Mouse (Mus musculus) stomach, embryonic 15.5 days (tissue): ENCODE measurements at regions not wholly inside any gene's neighbourhood (a gene's known extent, or its start where the extent isn't known, plus 50 kb on each side); places are given as distances from the start of the nearest gene placed in this dataset.
A peak's percentile ranks its signal among the peaks of the same experiment; 100 is the strongest.

Source experiments
- ATAC-seq: fragments of 200-750 bp; cut with Nextera tagmentation; 2 replicates; pipeline ENCODE4 v1.8.0; 2017; ENCODE audit warnings: low read depth, moderate number of reproducible peaks, moderate TSS enrichment; ENCODE audit not compliant: insufficient read depth, low FRiP score
- H3K27ac ChIP-seq: fragments of 300-500 bp; sonication (generic); 2 replicates; pipeline ENCODE4 v1.5.1; 2015; ENCODE audit warnings: mild to moderate bottlenecking, inconsistent platforms
- H3K27me3 ChIP-seq: fragments of 300-500 bp; sonication (generic); replicated peaks from 2 replicates; pipeline ENCODE4 v1.6.1; 2015; ENCODE audit warnings: inconsistent platforms
- H3K36me3 ChIP-seq: fragments of 300-500 bp; sonication (generic); 2 replicates; pipeline ENCODE4 v1.6.1; 2015; ENCODE audit warnings: inconsistent platforms
- H3K4me1 ChIP-seq: fragments of 300-500 bp; sonication (generic); 2 replicates; pipeline ENCODE4 v1.6.1; 2015; ENCODE audit warnings: inconsistent platforms
- H3K4me2 ChIP-seq: fragments of 300-500 bp; sonication (generic); 2 replicates; pipeline ENCODE4 v1.6.1; 2015; ENCODE audit warnings: mild to moderate bottlenecking, inconsistent platforms
- H3K4me3 ChIP-seq: fragments of 300-500 bp; sonication (generic); replicated peaks from 2 replicates; pipeline ENCODE4 v1.5.1; 2015; ENCODE audit warnings: inconsistent platforms
- H3K9ac ChIP-seq: fragments of 300-500 bp; sonication (generic); 2 replicates; pipeline ENCODE4 v1.6.1; 2015; ENCODE audit warnings: inconsistent platforms
- H3K9me3 ChIP-seq: fragments of 300-500 bp; sonication (generic); 2 replicates; pipeline ENCODE4 v1.6.1; 2016; ENCODE audit warnings: inconsistent platforms
- WGBS: fragments of 180-500 bp; shearing (Covaris S2); methylation state at CpG from one replicate; pipeline ENCODE4 v1.1.7; 2015; 5-methylcytosine and 5-hydroxymethylcytosine counted together

- Histone ChIP-seq H3K9me3 (no peaks in the 10 kb centered on the region), H3K4me1 (peaks cover 11% of the 10 kb centered on the region; the same call in 1 of the 2 replicates), H3K9ac (no peak overlapping the region), H3K36me3 (no peaks in the 10 kb centered on the region), H3K27ac (no peak overlapping the region), H3K4me3 (no peak overlapping the region), H3K4me2 (no peak overlapping the region), H3K27me3 (no peaks in the 10 kb centered on the region; the same call in 1 of the 2 replicates)
- no peak for ATAC-seq
- 86% methylated on average over 11 of the region's 11 CpGs for WGBS
Observed at GRCm38 (mm10) chr4:134990651-134991050, 60.0 kb downstream of the Syf2 start.

GRCm38 (mm10) chr4:134993526-134994122 lies 62.9 kb downstream of the Syf2 start:
- Histone ChIP-seq H3K9me3 (no peaks in the 10 kb centered on the region), H3K4me1 (peaks cover 11% of the 10 kb centered on the region; the same call in 1 of the 2 replicates), H3K27me3 (no peaks in the 10 kb centered on the region; the same call in 1 of the 2 replicates), H3K9ac (no peak overlapping the region), H3K4me3 (no peak overlapping the region), H3K27ac (no peak overlapping the region), H3K4me2 (no peak overlapping the region), H3K36me3 (no peaks in the 10 kb centered on the region)
- WGBS, result 61% methylated on average over 8 of the region's 8 CpGs
- ATAC-seq, result no peak

- ATAC-seq, result no peak
- H3K27ac ChIP-seq, result no peak overlapping the region
Observed at GRCm38 (mm10) chr4:134994205-134994604, 63.5 kb downstream of the Syf2 start.

GRCm38 (mm10) chr4:134994648-134995047 lies 64.0 kb downstream of the Syf2 start:
- ATAC-seq, result peak; percentile 24; the same call in 1 of the 2 replicates
- Histone ChIP-seq H3K4me3 (no peak overlapping the region), H3K4me1 (peaks cover 15% of the 10 kb centered on the region; the same call in 1 of the 2 replicates), H3K27ac (no peak overlapping the region), H3K9ac (no peak overlapping the region), H3K9me3 (no peaks in the 10 kb centered on the region), H3K36me3 (no peaks in the 10 kb centered on the region), H3K27me3 (no peaks in the 10 kb centered on the region; the same call in 1 of the 2 replicates), H3K4me2 (no peak overlapping the region)
- 59% methylated on average over 6 of the region's 6 CpGs for WGBS

More at GRCm38 (mm10) chr4:134994205-134994604, 63.5 kb downstream of the Syf2 start:
- Histone ChIP-seq H3K4me3 (no peak overlapping the region), H3K9me3 (no peaks in the 10 kb centered on the region), H3K9ac (no peak overlapping the region), H3K36me3 (no peaks in the 10 kb centered on the region), H3K4me1 (peaks cover 15% of the 10 kb centered on the region; the same call in 1 of the 2 replicates), H3K4me2 (no peak overlapping the region), H3K27me3 (no peaks in the 10 kb centered on the region; the same call in 1 of the 2 replicates)
- 75% methylated on average over 2 of the region's 2 CpGs for WGBS

GRCm38 (mm10) chr4:134995052-134995451 lies 64.4 kb downstream of the Syf2 start:
- WGBS, result 23% methylated on average over 13 of the region's 13 CpGs

GRCm38 (mm10) chr4:134996121-134996520 lies 65.4 kb downstream of the Syf2 start:
- no peak overlapping the region for H3K9ac ChIP-seq
- 90% methylated on average over 6 of the region's 6 CpGs for WGBS
- no peaks in the 10 kb centered on the region; the same call in 1 of the 2 replicates for H3K27me3 ChIP-seq
- no peaks in the 10 kb centered on the region for H3K36me3 ChIP-seq
- H3K4me1 ChIP-seq, result peaks cover 15% of the 10 kb centered on the region; the same call in 1 of the 2 replicates
- H3K4me2 ChIP-seq, result no peak overlapping the region
- no peaks in the 10 kb centered on the region for H3K9me3 ChIP-seq
- no peak overlapping the region for H3K27ac ChIP-seq
- no peak for ATAC-seq
- no peak overlapping the region for H3K4me3 ChIP-seq

More at GRCm38 (mm10) chr4:134995052-134995451, 64.4 kb downstream of the Syf2 start:
- ATAC-seq, result peak; percentile 52; the same call in 1 of the 2 replicates
- no peak overlapping the region for H3K4me2 ChIP-seq
- no peaks in the 10 kb centered on the region for H3K36me3 ChIP-seq
- peaks cover 15% of the 10 kb centered on the region; the same call in 1 of the 2 replicates for H3K4me1 ChIP-seq
- no peaks in the 10 kb centered on the region; the same call in 1 of the 2 replicates for H3K27me3 ChIP-seq
- H3K9me3 ChIP-seq, result no peaks in the 10 kb centered on the region
- no peak overlapping the region for H3K27ac ChIP-seq
- H3K4me3 ChIP-seq, result no peak overlapping the region
- H3K9ac ChIP-seq, result no peak overlapping the region

GRCm38 (mm10) chr4:134997461-134998434 lies 67.0 kb downstream of the Syf2 start:
- ATAC-seq, result no peak
- Histone ChIP-seq H3K36me3 (no peaks in the 10 kb centered on the region), H3K9me3 (no peaks in the 10 kb centered on the region), H3K27ac (no peak overlapping the region), H3K27me3 (no peaks in the 10 kb centered on the region; the same call in 1 of the 2 replicates), H3K4me3 (no peak overlapping the region), H3K9ac (no peak overlapping the region), H3K4me2 (no peak overlapping the region), H3K4me1 (peaks cover 23% of the 10 kb centered on the region; the same call in 1 of the 2 replicates)
- 88% methylated on average over 26 of the region's 26 CpGs for WGBS

GRCm38 (mm10) chr4:134998928-134999658 lies 68.4 kb downstream of the Syf2 start:
- H3K9me3 ChIP-seq, result no peaks in the 10 kb centered on the region
- ATAC-seq, result no peak
- no peak overlapping the region for H3K4me3 ChIP-seq
- peaks cover 26% of the 10 kb centered on the region; the same call in 1 of the 2 replicates for H3K4me1 ChIP-seq
- no peaks in the 10 kb centered on the region for H3K36me3 ChIP-seq
- no peaks in the 10 kb centered on the region for H3K27me3 ChIP-seq
- no peak overlapping the region for H3K27ac ChIP-seq
- WGBS, result 40% methylated on average over 12 of the region's 12 CpGs
- no peak overlapping the region for H3K9ac ChIP-seq
- no peak overlapping the region for H3K4me2 ChIP-seq

GRCm38 (mm10) chr4:135002091-135002925 lies 71.6 kb downstream of the Syf2 start:
- 33% methylated on average over 16 of the region's 16 CpGs for WGBS
- Histone ChIP-seq H3K4me3 (no peak overlapping the region), H3K9me3 (no peaks in the 10 kb centered on the region), H3K4me2 (no peak overlapping the region), H3K36me3 (no peaks in the 10 kb centered on the region), H3K9ac (no peak overlapping the region), H3K27ac (peak overlapping the region; percentile 51; the same call in 1 of the 2 replicates), H3K27me3 (no peaks in the 10 kb centered on the region), H3K4me1 (peaks cover 17% of the 10 kb centered on the region; the same call in 1 of the 2 replicates)
- no peak; the same call in 1 of the 2 replicates for ATAC-seq

- Histone ChIP-seq H3K9ac (no peak overlapping the region), H3K36me3 (no peaks in the 10 kb centered on the region), H3K4me3 (no peak overlapping the region), H3K9me3 (no peaks in the 10 kb centered on the region), H3K27me3 (no peaks in the 10 kb centered on the region), H3K27ac (no peak overlapping the region), H3K4me1 (no peaks in the 10 kb centered on the region), H3K4me2 (no peak overlapping the region)
- no peak for ATAC-seq
- WGBS, result 71% methylated on average over 6 of the region's 6 CpGs
Observed at GRCm38 (mm10) chr4:135011365-135011764, 80.7 kb downstream of the Syf2 start.
